Mouse (Mus musculus) spleen, adult 2 months (tissue): ENCODE results near the gene Sec22a.

Source experiments
- CTCF ChIP-seq: fragments of 200-500 bp; IDR thresholded peaks from 2 replicates; pipeline ENCODE4 v1.5.1; 2011; ENCODE audit warnings: mild to moderate bottlenecking, inconsistent platforms; ENCODE audit not compliant: insufficient read depth, insufficient read length, insufficient replicate concordance; ENCODE audit errors: extremely low read depth
- POLR2A ChIP-seq: fragments of 200-500 bp; IDR thresholded peaks from 2 replicates; pipeline ENCODE4 v1.6.1; 2011; ENCODE audit warnings: low read depth, low read length, inconsistent platforms

GRCm38 (mm10) chr16:35282456-35282855 lies 81.3 kb downstream of the Sec22a start:
- TF ChIP-seq POLR2A: no peak
- TF ChIP-seq CTCF: no peak
